Comparison of ENCODE assay signal across 22 mouse cellular contexts in the genomic region with DNA sequence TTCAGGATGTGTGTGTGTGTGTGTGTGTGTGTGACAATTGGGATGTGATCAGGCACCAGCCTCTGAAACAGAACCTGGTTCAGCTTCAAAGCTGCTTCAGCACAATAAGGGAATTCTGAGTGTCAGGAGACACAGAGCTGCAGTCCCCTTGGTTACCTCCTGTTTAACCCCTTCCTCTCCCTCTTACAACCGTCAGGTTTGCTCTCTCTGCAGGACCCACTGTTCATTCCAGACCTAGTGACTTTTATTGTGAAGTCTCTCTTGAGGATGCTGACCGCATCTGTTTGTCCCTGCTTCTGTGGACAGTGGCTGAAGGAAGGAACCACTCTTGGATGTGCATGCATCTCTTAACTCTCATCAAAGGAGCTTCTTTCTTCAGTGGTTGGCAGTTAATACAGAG. TPM values are rescaled to one million over a fixed set of nuclear protein-coding genes. Genes with fewer than 3 reads are reported as not detected.
DNase-seq lines count a peak whose midpoint lies in the region; ATAC-seq and TF ChIP-seq lines count a peak whose summit lies in the region.
"Had no signal": no experiment of that assay in that cellular context is flagged by ENCODE, and none has a peak within 500 bp of the region (broad histone marks: within the 10 kb centered on the region; RNA-seq: fewer than 3 reads in every experiment).

No protein-coding gene starts in this region.

- H3K9me3 ChIP-seq in hindbrain, postnatal 0 days (ENCODE audit: low read length) = no peaks in the 10 kb centered on the region
- no peaks in the 10 kb centered on the region for H3K9me3 ChIP-seq in hindbrain, embryonic 14.5 days (ENCODE audit: control insufficient read depth, low read length)
- peaks cover 7% of the 10 kb centered on the region for H3K9me3 ChIP-seq in embryonic facial prominence, embryonic 14.5 days (ENCODE audit: control insufficient read depth, low read length)
- H3K9me3 ChIP-seq: embryonic facial prominence, embryonic 13.5 days; neural tube, embryonic 13.5 days had no signal

- TF ChIP-seq POLR2A in brain, embryonic 14.5 days (IDR thresholded peaks at IDR 0.05; ENCODE audit: borderline replicate concordance, extremely low read depth, insufficient read depth, insufficient read length, poor library complexity, severe bottlenecking) = no peak

- H3K4me3 ChIP-seq in hindbrain, postnatal 0 days (ENCODE audit: low read length) = no peak overlapping the region
- H3K4me3 ChIP-seq in hindbrain, embryonic 14.5 days (replicated peaks; ENCODE audit: low read length) = no peak overlapping the region
- H3K4me3 ChIP-seq in embryonic facial prominence, embryonic 14.5 days (ENCODE audit: low read depth, low read length) = no peak overlapping the region
- H3K4me3 ChIP-seq: embryonic facial prominence, embryonic 13.5 days; forebrain, embryonic 10.5 days; left cerebral cortex, adult 2 months; limb, embryonic 10.5 days; neural tube, embryonic 13.5 days had no signal

- no peak for ATAC-seq in hindbrain, postnatal 0 days
- ATAC-seq in hindbrain, embryonic 14.5 days (ENCODE audit: low FRiP score) = no peak
- ATAC-seq in embryonic facial prominence, embryonic 14.5 days (ENCODE audit: low read depth) = peak; percentile 73; the same call in 1 of the 2 replicates
- ATAC-seq: CD4-positive, CD25-positive, alpha-beta regulatory T cell, adult 4 months had no signal

- no peaks in the 10 kb centered on the region for H3K27me3 ChIP-seq in hindbrain, postnatal 0 days (ENCODE audit: insufficient read depth, low read length)
- H3K27me3 ChIP-seq in hindbrain, embryonic 14.5 days (ENCODE audit: control insufficient read depth, insufficient read depth, low read length) = no peaks in the 10 kb centered on the region
- no peaks in the 10 kb centered on the region for H3K27me3 ChIP-seq in embryonic facial prominence, embryonic 14.5 days (replicated peaks; ENCODE audit: control insufficient read depth, insufficient read depth, low read length)
- H3K27me3 ChIP-seq: embryonic facial prominence, embryonic 13.5 days; neural tube, embryonic 13.5 days had no signal

- no peak overlapping the region for H3K9ac ChIP-seq in hindbrain, postnatal 0 days (replicated peaks; ENCODE audit: low read length)
- H3K9ac ChIP-seq in hindbrain, embryonic 14.5 days = no peak overlapping the region
- no peak overlapping the region for H3K9ac ChIP-seq in embryonic facial prominence, embryonic 14.5 days (ENCODE audit: low read depth, low read length)
- H3K9ac ChIP-seq: embryonic facial prominence, embryonic 13.5 days; neural tube, embryonic 13.5 days had no signal

- WGBS in hindbrain, postnatal 0 days = 31% methylated on average over 2 of the region's 2 CpGs
- 13% methylated on average over 2 of the region's 2 CpGs for WGBS in hindbrain, embryonic 14.5 days
- 5% methylated on average over 2 of the region's 2 CpGs for WGBS in embryonic facial prominence, embryonic 14.5 days

- H3K27ac ChIP-seq in hindbrain, postnatal 0 days = no peak overlapping the region
- H3K27ac ChIP-seq in hindbrain, embryonic 14.5 days = no peak overlapping the region
- no peak overlapping the region for H3K27ac ChIP-seq in embryonic facial prominence, embryonic 14.5 days (replicated peaks; ENCODE audit: low read depth, low read length)
- H3K27ac ChIP-seq: embryonic facial prominence, embryonic 13.5 days; forebrain, embryonic 10.5 days; left cerebral cortex, adult 2 months; limb, embryonic 10.5 days; macrophage; neural tube, embryonic 13.5 days had no signal

- no peaks in the 10 kb centered on the region for H3K36me3 ChIP-seq in hindbrain, postnatal 0 days (ENCODE audit: insufficient read depth, low read length)
- no peaks in the 10 kb centered on the region for H3K36me3 ChIP-seq in hindbrain, embryonic 14.5 days (replicated peaks; ENCODE audit: control insufficient read depth, insufficient read depth)
- no peaks in the 10 kb centered on the region for H3K36me3 ChIP-seq in embryonic facial prominence, embryonic 14.5 days (ENCODE audit: control insufficient read depth, insufficient read depth, low read length)
- H3K36me3 ChIP-seq: embryonic facial prominence, embryonic 13.5 days; forebrain, embryonic 10.5 days; G1E; limb, embryonic 10.5 days; neural tube, embryonic 13.5 days had no signal

- H3K4me1 ChIP-seq in hindbrain, postnatal 0 days (ENCODE audit: insufficient read depth, low read length) = no peaks in the 10 kb centered on the region
- no peaks in the 10 kb centered on the region for H3K4me1 ChIP-seq in hindbrain, embryonic 14.5 days (replicated peaks; ENCODE audit: control insufficient read depth, insufficient read depth, low read length)
- H3K4me1 ChIP-seq in embryonic facial prominence, embryonic 14.5 days (ENCODE audit: control insufficient read depth, insufficient read depth, low read length) = no peaks in the 10 kb centered on the region
- H3K4me1 ChIP-seq: neural tube, embryonic 13.5 days had no signal

- DNase-seq in hindbrain, postnatal 0 days (ENCODE audit: low spot score) = peak; percentile 7
- DNase-seq in hindbrain, embryonic 14.5 days (ENCODE audit: low spot score) = no peak
- DNase-seq in lung, postnatal 10 days = peak; percentile 46
- DNase-seq in lung, postnatal 25 days (ENCODE audit: low spot score) = no peak
- peak; percentile 27 for DNase-seq in brain, embryonic 14.5 days (ENCODE audit: low read depth)
- DNase-seq in embryonic facial prominence, embryonic 14.5 days (ENCODE audit: low spot score) = peak; percentile 46
- no peak for DNase-seq in layer of hippocampus, adult 8-10 months (ENCODE audit: low spot score in 2 of 2)
- DNase-seq: cerebellum, postnatal 14 days; gastrocnemius, postnatal 25 days; kidney, adult 9 months; right cerebral cortex, postnatal 25 days; thymus, postnatal 25 days had no signal

- H3K4me2 ChIP-seq in hindbrain, postnatal 0 days (ENCODE audit: low read depth, low read length) = no peak overlapping the region
- no peak overlapping the region for H3K4me2 ChIP-seq in hindbrain, embryonic 14.5 days (replicated peaks)
- H3K4me2 ChIP-seq in embryonic facial prominence, embryonic 14.5 days (ENCODE audit: low read depth, low read length) = no peak overlapping the region
- H3K4me2 ChIP-seq: embryonic facial prominence, embryonic 13.5 days; heart, embryonic 11.5 days; liver, embryonic 11.5 days; neural tube, embryonic 13.5 days had no signal

- TF ChIP-seq CTCF in hindbrain, postnatal 0 days (IDR thresholded peaks at IDR 0.05; ENCODE audit: low read depth) = no peak
- no peak for TF ChIP-seq CTCF in brain, embryonic 14.5 days (IDR thresholded peaks at IDR 0.05; ENCODE audit: borderline replicate concordance, extremely low read depth, insufficient read depth, insufficient read length)

RNA-seq across cellular contexts. Expression of gene Cd38, which starts 22.1 kb away (rescaled TPM):
- total RNA-seq in hindbrain, postnatal 0 days (2014; rRNA removed) = 3.5 and 4.7 TPM in 2 replicates
- polyA plus RNA-seq in hindbrain, postnatal 0 days (2015; fragmentation: Nextera tagmentation; extraction: Ambion mirVana) = 3.9 and 4.0 TPM in 2 replicates
- polyA plus RNA-seq in hindbrain, embryonic 14.5 days (2014; fragmentation: Nextera tagmentation; extraction: Ambion mirVana) = 3.3 and 5.2 TPM in 2 replicates
- polyA plus RNA-seq in brain, embryonic 14.5 days (2012; rRNA removed) = 2.0 and 2.7 TPM in 2 replicates
- 7.8 and 9.1 TPM in 2 replicates for polyA plus RNA-seq in embryonic facial prominence, embryonic 14.5 days (2014; fragmentation: Nextera tagmentation; extraction: Ambion mirVana)
- 1 to 10 TPM; 4.5 to 5.9 (median 5.2) TPM for total RNA-seq in layer of hippocampus, adult 8-10 months (2022)
- polyA plus RNA-seq: G1E had no signal

RNA-seq across cellular contexts. Expression of gene Fbxl5, which starts 24.8 kb away (rescaled TPM):
- 79.3 and 88.1 TPM in 2 replicates for total RNA-seq in hindbrain, postnatal 0 days (2014; rRNA removed)
- 74.2 and 74.7 TPM in 2 replicates for polyA plus RNA-seq in hindbrain, postnatal 0 days (2015; fragmentation: Nextera tagmentation; extraction: Ambion mirVana)
- 89.6 and 103 TPM in 2 replicates for polyA plus RNA-seq in hindbrain, embryonic 14.5 days (2014; fragmentation: Nextera tagmentation; extraction: Ambion mirVana)
- polyA plus RNA-seq in brain, embryonic 14.5 days (2012; rRNA removed) = 51.5 and 53.7 TPM in 2 replicates
- 61.6 and 64.1 TPM in 2 replicates for polyA plus RNA-seq in embryonic facial prominence, embryonic 14.5 days (2014; fragmentation: Nextera tagmentation; extraction: Ambion mirVana)
- 100 to 1,000 TPM in 1 of 4 experiments, 10 to 100 TPM in 3; 80.2 to 102 (median 94.4) TPM for total RNA-seq in layer of hippocampus, adult 8-10 months (2022)

RNA-seq across cellular contexts. Expression of gene Bst1, which starts 27.5 kb away (rescaled TPM):
- total RNA-seq in hindbrain, postnatal 0 days (2014; rRNA removed) = 0.11 TPM in 1 of 2 replicates, not detected in the other
- polyA plus RNA-seq in hindbrain, postnatal 0 days (2015; fragmentation: Nextera tagmentation; extraction: Ambion mirVana) = 0.15 TPM in 1 of 2 replicates, not detected in the other
- not detected in 2 replicates for polyA plus RNA-seq in hindbrain, embryonic 14.5 days (2014; fragmentation: Nextera tagmentation; extraction: Ambion mirVana)
- polyA plus RNA-seq in brain, embryonic 14.5 days (2012; rRNA removed) = 0.04 and 0.11 TPM in 2 replicates
- polyA plus RNA-seq in embryonic facial prominence, embryonic 14.5 days (2014; fragmentation: Nextera tagmentation; extraction: Ambion mirVana) = 0.14 and 0.47 TPM in 2 replicates
- total RNA-seq in layer of hippocampus, adult 8-10 months (2022) = under 1 TPM in 1 of 4 experiments, not detected in 3; 0.37 TPM
- total RNA-seq: left cerebral cortex, adult 2 months had no signal
- polyA plus RNA-seq: CD4-positive, CD25-positive, alpha-beta regulatory T cell, adult 4 months; embryonic facial prominence, embryonic 13.5 days; G1E had no signal

Comparison
In these comparisons a context has a peak if more than half of its experiments do, and no peak if none do; other contexts are left out.
1. DNase-seq: peak in hindbrain, postnatal 0 days (single experiment), lung, postnatal 10 days (single experiment), brain, embryonic 14.5 days (single experiment) and embryonic facial prominence, embryonic 14.5 days (single experiment); none in hindbrain, embryonic 14.5 days (single experiment), lung, postnatal 25 days (single experiment) and layer of hippocampus, adult 8-10 months (0 of 2).